In the genomic region with DNA sequence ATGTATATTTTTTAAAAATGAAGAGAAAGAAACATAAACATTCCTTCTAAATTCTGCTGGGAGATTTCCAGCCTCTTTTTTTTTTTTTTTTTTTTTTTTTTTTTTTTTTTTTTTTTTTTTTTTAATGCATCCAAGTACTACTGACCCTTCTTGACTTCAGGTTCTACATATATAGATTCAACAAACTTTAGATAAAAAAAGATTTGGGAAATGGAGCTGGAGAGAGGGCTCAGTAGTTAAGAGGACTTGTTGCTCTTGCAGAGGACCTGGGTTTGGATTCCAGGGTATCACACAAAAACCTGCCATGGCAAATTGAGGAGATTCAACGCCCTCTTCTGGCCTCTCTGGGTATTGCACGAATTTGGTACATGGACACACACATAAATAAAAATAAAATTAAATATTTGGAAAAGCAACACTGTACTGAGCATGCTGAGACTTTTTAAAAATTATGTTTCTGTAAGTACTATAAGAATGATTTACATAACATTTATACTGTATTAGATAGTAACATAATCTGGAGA, we compare ENCODE assay signal across 10 mouse cellular contexts. TPM values are rescaled to one million over a fixed set of nuclear protein-coding genes. Genes with fewer than 3 reads are reported as not detected.
DNase-seq lines count a peak whose midpoint lies in the region; ATAC-seq and TF ChIP-seq lines count a peak whose summit lies in the region.
"Had no signal": no experiment of that assay in that cellular context is flagged by ENCODE, and none has a peak within 500 bp of the region (broad histone marks: within the 10 kb centered on the region; RNA-seq: fewer than 3 reads in every experiment).

No protein-coding gene starts in this region.

- no peak overlapping the region for H3K27ac ChIP-seq in hindbrain, postnatal 0 days
- no peak overlapping the region for H3K27ac ChIP-seq in hindbrain, embryonic 12.5 days
- H3K27ac ChIP-seq in ES-Bruce4 (ENCODE audit: insufficient read depth, low read length), result no peak overlapping the region

- no peaks in the 10 kb centered on the region for H3K9me3 ChIP-seq in hindbrain, postnatal 0 days (ENCODE audit: low read length)
- H3K9me3 ChIP-seq in hindbrain, embryonic 12.5 days (replicated peaks), result no peaks in the 10 kb centered on the region
- no peaks in the 10 kb centered on the region for H3K9me3 ChIP-seq in ES-Bruce4 (replicated peaks; ENCODE audit: control insufficient read depth, insufficient read depth, low read length, poor library complexity, severe bottlenecking)

- TF ChIP-seq POLR2A in ES-Bruce4 (IDR thresholded peaks at IDR 0.05; ENCODE audit: insufficient read depth, low read length), result no peak

- H3K4me1 ChIP-seq in hindbrain, postnatal 0 days (ENCODE audit: insufficient read depth, low read length), result no peaks in the 10 kb centered on the region
- no peaks in the 10 kb centered on the region for H3K4me1 ChIP-seq in hindbrain, embryonic 12.5 days
- no peaks in the 10 kb centered on the region for H3K4me1 ChIP-seq in ES-Bruce4 (ENCODE audit: control insufficient read depth, insufficient read depth, low read length)

- TF ChIP-seq EP300 in ES-Bruce4 (IDR thresholded peaks at IDR 0.05; ENCODE audit: insufficient read depth, low read depth, low read length), result no peak

- H3K4me2 ChIP-seq in hindbrain, postnatal 0 days (ENCODE audit: low read depth, low read length), result no peak overlapping the region
- no peak overlapping the region for H3K4me2 ChIP-seq in hindbrain, embryonic 12.5 days (replicated peaks)

- ATAC-seq in hindbrain, postnatal 0 days, result no peak
- no peak for ATAC-seq in hindbrain, embryonic 12.5 days (ENCODE audit: low FRiP score)
- no peak for ATAC-seq in cerebellum, adult (ENCODE audit: insufficient number of reproducible peaks, low FRiP score, low TSS enrichment)

- DNase-seq in hindbrain, postnatal 0 days (ENCODE audit: low spot score), result peak; percentile 21
- peak; percentile 58 for DNase-seq in 3T3-L1 (ENCODE audit: low read depth, low spot score)
- DNase-seq in embryo, embryonic 11.5 days (ENCODE audit: low read depth, low spot score), result peak; percentile 26
- DNase-seq in Muller cell, postnatal 12 days (ENCODE audit: inconsistent ontology term), result no peak
- no peak for DNase-seq in urinary bladder, postnatal 36 days (ENCODE audit: low spot score in 2 of 2)

- no peak overlapping the region for H3K4me3 ChIP-seq in hindbrain, postnatal 0 days (ENCODE audit: low read length)
- H3K4me3 ChIP-seq in hindbrain, embryonic 12.5 days, result no peak overlapping the region
- H3K4me3 ChIP-seq in ES-Bruce4 (ENCODE audit: low read depth, low read length), result no peak overlapping the region

- TF ChIP-seq CTCF in hindbrain, postnatal 0 days (IDR thresholded peaks at IDR 0.05; ENCODE audit: low read depth), result peak; percentile 41
- TF ChIP-seq CTCF in ES-Bruce4 (IDR thresholded peaks at IDR 0.05; ENCODE audit: low read depth, low read length), result peak; percentile 23

- 7% methylated on average over 2 of the region's 2 CpGs for WGBS in hindbrain, postnatal 0 days
- 10% methylated on average over 2 of the region's 2 CpGs for WGBS in hindbrain, embryonic 12.5 days

- H3K9ac ChIP-seq in hindbrain, postnatal 0 days (replicated peaks; ENCODE audit: low read length), result no peak overlapping the region
- H3K9ac ChIP-seq in hindbrain, embryonic 12.5 days, result no peak overlapping the region
- no peak overlapping the region for H3K9ac ChIP-seq in ES-Bruce4 (ENCODE audit: low read depth, poor library complexity, severe bottlenecking)

- no peaks in the 10 kb centered on the region for H3K36me3 ChIP-seq in hindbrain, postnatal 0 days (ENCODE audit: insufficient read depth, low read length)
- no peaks in the 10 kb centered on the region for H3K36me3 ChIP-seq in hindbrain, embryonic 12.5 days
- no peaks in the 10 kb centered on the region for H3K36me3 ChIP-seq in ES-Bruce4 (ENCODE audit: control insufficient read depth, insufficient read depth, low read length, poor library complexity, severe bottlenecking)

- no peaks in the 10 kb centered on the region for H3K27me3 ChIP-seq in hindbrain, postnatal 0 days (ENCODE audit: insufficient read depth, low read length)
- no peaks in the 10 kb centered on the region; the same call in 1 of the 2 replicates for H3K27me3 ChIP-seq in hindbrain, embryonic 12.5 days
- H3K27me3 ChIP-seq in ES-Bruce4 (ENCODE audit: control insufficient read depth, insufficient read depth, low read length, poor library complexity, severe bottlenecking), result no peaks in the 10 kb centered on the region

RNA-seq across cellular contexts. Expression of a gene that starts 14.8 kb away (rescaled TPM):
- total RNA-seq in hindbrain, postnatal 0 days (2014; rRNA removed), result not detected in 2 replicates
- polyA plus RNA-seq in hindbrain, postnatal 0 days (2015; fragmentation: Nextera tagmentation; extraction: Ambion mirVana), result not detected in 2 replicates
- polyA plus RNA-seq in hindbrain, embryonic 12.5 days (2016; fragmentation: Nextera tagmentation; extraction: Ambion mirVana), result 0.62 TPM in 1 of 2 replicates, not detected in the other
- not detected in 2 replicates for polyA plus RNA-seq in ES-Bruce4 (2011; ENCODE audit: insufficient read depth, insufficient read length, low read depth, missing spikeins)
- total RNA-seq: common myeloid progenitor, adult 5-6 weeks had no signal
- polyA plus RNA-seq: large intestine, adult 2 months had no signal

Comparison
In these comparisons a context has a peak if more than half of its experiments do, and no peak if none do; other contexts are left out.
1. DNase-seq: peak in hindbrain, postnatal 0 days (single experiment), 3T3-L1 (single experiment) and embryo, embryonic 11.5 days (single experiment); none in Muller cell, postnatal 12 days (single experiment) and urinary bladder, postnatal 36 days (0 of 2).